Mouse (Mus musculus): ENCODE measurements around the gene Aqp2. TPM values are rescaled to one million over a fixed set of nuclear protein-coding genes. Genes with fewer than 3 reads are reported as not detected.

The Aqp2 gene
- polyA plus RNA-seq, 1 experiment from 2014 or later: not detected

DNA sequence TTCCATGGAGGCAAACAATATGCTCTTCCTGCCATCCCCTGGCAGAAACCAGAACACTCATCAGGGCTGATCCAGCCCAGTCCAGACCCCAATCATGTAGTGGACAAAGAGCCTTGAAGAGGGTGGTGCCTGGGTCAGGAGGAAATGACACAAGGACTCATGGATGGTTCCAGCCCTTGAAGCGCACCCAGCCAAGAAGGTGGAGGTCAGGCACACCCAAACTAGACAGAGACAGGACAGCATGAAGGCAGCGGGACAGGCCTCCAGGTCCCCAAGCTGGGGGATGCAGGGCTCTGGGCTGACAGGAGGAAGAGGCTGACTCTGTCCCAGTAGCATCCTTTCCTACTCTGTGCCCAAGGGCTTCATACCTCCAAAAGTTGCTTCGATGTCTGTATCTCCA is 7.7 kb downstream of the Aqp2 start:
- Histone ChIP-seq H3K4me1 (replicated peaks; ENCODE audit: control insufficient read depth, insufficient read depth, low read length) (peaks cover 30% of the 10 kb centered on the region), H3K9me3 (ENCODE audit: control insufficient read depth, low read length) (no peaks in the 10 kb centered on the region), H3K9ac (replicated peaks; ENCODE audit: low read depth, low read length) (no peak overlapping the region), H3K4me2 (ENCODE audit: low read length) (no peak overlapping the region), H3K36me3 (ENCODE audit: control insufficient read depth, insufficient read depth) (no peaks in the 10 kb centered on the region), H3K27ac (ENCODE audit: low read length) (no peak overlapping the region), H3K27me3 (replicated peaks; ENCODE audit: control insufficient read depth, insufficient read depth, low read length) (peaks cover 84% of the 10 kb centered on the region), H3K4me3 (replicated peaks; ENCODE audit: low read length) (no peak overlapping the region)
- no peak for ATAC-seq
- 89% methylated on average over 3 of the region's 3 CpGs for WGBS

DNA sequence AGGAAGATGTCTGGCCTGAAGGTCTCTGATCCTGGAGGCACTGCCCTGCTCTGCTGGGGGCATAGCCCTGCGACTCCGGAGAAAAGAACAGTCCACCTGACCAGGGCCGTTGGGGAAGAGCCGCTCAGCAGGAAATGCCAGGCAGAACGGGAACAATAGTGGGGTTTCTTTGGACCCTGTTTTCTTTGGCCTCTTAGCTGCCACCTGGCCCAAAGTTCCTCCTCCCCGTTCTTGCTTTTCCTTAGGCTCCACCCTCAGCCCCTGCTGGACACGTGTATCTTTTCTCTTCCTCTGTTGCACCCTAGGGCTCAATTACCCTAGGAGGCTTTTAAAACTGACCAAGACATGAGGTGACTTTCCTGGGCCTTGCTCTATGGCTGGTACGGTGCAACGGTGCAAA is 10.4 kb downstream of the Aqp2 start:
- Histone ChIP-seq H3K4me3 (replicated peaks; ENCODE audit: low read length) (no peak overlapping the region), H3K4me2 (ENCODE audit: low read length) (no peak overlapping the region), H3K9me3 (ENCODE audit: control insufficient read depth, low read length) (no peaks in the 10 kb centered on the region), H3K27me3 (replicated peaks; ENCODE audit: control insufficient read depth, insufficient read depth, low read length) (peaks cover 91% of the 10 kb centered on the region), H3K4me1 (replicated peaks; ENCODE audit: control insufficient read depth, insufficient read depth, low read length) (peaks cover 15% of the 10 kb centered on the region), H3K9ac (replicated peaks; ENCODE audit: low read depth, low read length) (no peak overlapping the region), H3K27ac (ENCODE audit: low read length) (no peak overlapping the region), H3K36me3 (ENCODE audit: control insufficient read depth, insufficient read depth) (no peaks in the 10 kb centered on the region)
- ATAC-seq: no peak
- WGBS: 2% methylated on average over 9 of the region's 9 CpGs

DNA sequence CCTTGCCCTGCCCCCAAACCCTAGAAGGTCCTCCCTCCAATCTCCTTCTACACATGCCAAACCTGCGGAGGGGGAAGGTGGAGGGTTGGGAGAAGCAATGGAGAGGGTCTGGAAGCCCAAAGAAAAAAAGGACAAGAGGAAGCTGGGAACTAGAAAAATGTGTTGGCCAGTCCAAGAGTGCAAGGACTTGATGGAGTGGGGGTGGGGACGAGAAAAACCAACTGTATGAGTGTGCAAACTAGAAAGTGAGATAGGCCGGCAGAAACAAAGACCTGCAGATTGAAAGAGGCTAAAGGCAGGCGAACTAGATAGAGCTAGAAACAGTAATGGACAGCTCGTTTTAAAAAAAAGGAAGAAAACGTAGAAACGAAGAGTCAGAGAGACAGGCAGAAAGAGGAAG is 10.8 kb downstream of the Aqp2 start:
- Histone ChIP-seq H3K4me2 (ENCODE audit: low read length) (no peak overlapping the region), H3K36me3 (ENCODE audit: control insufficient read depth, insufficient read depth) (no peaks in the 10 kb centered on the region), H3K4me1 (replicated peaks; ENCODE audit: control insufficient read depth, insufficient read depth, low read length) (peaks cover 10% of the 10 kb centered on the region), H3K9me3 (ENCODE audit: control insufficient read depth, low read length) (no peaks in the 10 kb centered on the region), H3K27ac (ENCODE audit: low read length) (no peak overlapping the region), H3K4me3 (replicated peaks; ENCODE audit: low read length) (no peak overlapping the region), H3K27me3 (replicated peaks; ENCODE audit: control insufficient read depth, insufficient read depth, low read length) (peaks cover 90% of the 10 kb centered on the region), H3K9ac (replicated peaks; ENCODE audit: low read depth, low read length) (no peak overlapping the region)
- WGBS: 16% methylated on average over 7 of the region's 7 CpGs
- ATAC-seq: no peak

DNA sequence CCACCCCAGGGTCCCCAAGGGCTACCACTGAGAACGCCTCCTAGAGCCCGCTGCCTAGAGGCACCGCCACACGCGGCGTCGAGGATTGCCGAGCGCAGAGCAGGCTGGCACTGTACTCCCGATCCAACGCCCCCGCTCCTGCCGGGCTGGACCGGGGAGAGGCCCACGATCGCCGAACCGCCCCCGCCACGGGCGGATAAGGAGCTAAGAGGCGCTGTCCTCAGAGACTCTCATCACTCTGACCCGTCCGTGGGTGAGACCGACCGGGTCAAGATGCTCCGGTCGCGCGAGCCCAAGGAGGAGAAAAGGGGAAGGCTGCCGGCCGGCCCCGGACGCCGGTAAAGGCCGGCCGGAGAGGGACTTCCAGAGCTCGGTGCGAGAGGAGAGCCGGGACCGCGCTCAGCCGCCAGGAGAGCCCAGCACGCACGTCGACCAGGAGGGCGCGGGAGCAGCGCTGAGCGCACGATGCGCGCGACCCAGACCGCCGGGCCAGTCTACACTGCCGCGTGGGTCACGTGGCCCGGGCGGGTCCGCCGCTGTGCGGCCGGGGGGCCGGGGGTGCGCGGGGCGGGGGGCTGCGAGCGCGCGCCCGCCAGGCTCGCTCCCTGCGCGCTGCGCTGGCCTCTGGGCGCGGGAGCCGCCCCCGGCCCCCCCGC is 11.7 kb downstream of the Aqp2 start, which contains the start of gene Aqp5:
Gene Aqp5 (plus strand): TSS at position 354 of the 656 bp plus-strand sequence.
- Histone ChIP-seq H3K4me3 (replicated peaks; ENCODE audit: low read length) (peak within 1 kb of the TSS; percentile 45), H3K9me3 (ENCODE audit: control insufficient read depth, low read length) (no peaks in the 10 kb centered on the region), H3K27me3 (replicated peaks; ENCODE audit: control insufficient read depth, insufficient read depth, low read length) (peaks cover 88% of the 10 kb centered on the region), H3K9ac (replicated peaks; ENCODE audit: low read depth, low read length) (peak within 1 kb of the TSS; percentile 32; the same call in 1 of the 2 replicates), H3K4me2 (ENCODE audit: low read length) (peak within 1 kb of the TSS; percentile 54), H3K36me3 (ENCODE audit: control insufficient read depth, insufficient read depth) (no peaks in the 10 kb centered on the region), H3K4me1 (replicated peaks; ENCODE audit: control insufficient read depth, insufficient read depth, low read length) (peaks cover 7% of the 10 kb centered on the region), H3K27ac (ENCODE audit: low read length) (no peak within 1 kb of the TSS)
- peak; percentile 66 for ATAC-seq
- WGBS: 1% methylated on average over 68 of the region's 83 CpGs

DNA sequence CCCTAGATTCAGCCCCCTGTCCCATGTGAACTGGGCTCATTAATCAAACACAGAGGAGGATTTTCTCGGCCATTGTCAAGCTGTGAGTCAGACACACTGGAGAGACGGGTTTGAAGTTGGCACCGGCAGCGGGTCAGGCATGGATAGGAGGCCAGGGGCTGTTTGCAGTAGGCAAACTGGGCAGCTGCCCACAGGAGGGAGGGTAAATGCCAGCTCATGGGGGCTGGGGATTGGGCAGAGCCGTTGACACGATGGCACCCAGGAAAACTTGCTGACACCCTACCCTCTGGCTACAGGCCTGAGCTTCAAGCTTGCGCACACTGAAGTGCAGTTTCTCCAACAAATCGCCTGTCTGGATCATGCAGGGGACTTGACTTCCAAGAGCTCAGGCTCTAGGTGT is 13.3 kb downstream of the Aqp2 start:
- no peak for ATAC-seq
- Histone ChIP-seq H3K36me3 (ENCODE audit: control insufficient read depth, insufficient read depth) (no peaks in the 10 kb centered on the region), H3K9ac (replicated peaks; ENCODE audit: low read depth, low read length) (no peak overlapping the region), H3K27ac (ENCODE audit: low read length) (no peak overlapping the region), H3K27me3 (replicated peaks; ENCODE audit: control insufficient read depth, insufficient read depth, low read length) (peaks cover 74% of the 10 kb centered on the region), H3K4me2 (ENCODE audit: low read length) (no peak overlapping the region), H3K4me1 (replicated peaks; ENCODE audit: control insufficient read depth, insufficient read depth, low read length) (peaks cover 12% of the 10 kb centered on the region), H3K9me3 (ENCODE audit: control insufficient read depth, low read length) (no peaks in the 10 kb centered on the region), H3K4me3 (replicated peaks; ENCODE audit: low read length) (no peak overlapping the region)
- WGBS: 44% methylated on average over 8 of the region's 8 CpGs

DNA sequence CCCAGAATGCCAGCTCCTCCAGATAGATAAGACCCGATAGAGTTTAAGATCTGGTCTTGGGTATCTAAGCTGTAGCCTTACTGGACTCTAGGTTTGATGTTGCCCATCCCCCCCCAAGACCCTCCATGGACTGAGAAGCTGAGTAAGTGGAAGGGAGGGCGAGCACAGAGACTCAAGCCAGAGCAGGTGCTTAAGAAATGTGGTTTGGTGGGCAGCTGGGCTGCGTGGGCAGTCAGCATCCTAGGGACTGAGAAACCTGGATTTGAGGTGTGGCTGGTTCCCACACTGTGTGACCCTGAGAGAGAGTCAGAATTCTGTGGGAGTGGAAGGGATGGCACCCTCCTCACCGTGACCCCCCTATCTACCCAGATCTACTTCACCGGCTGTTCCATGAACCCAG is 14.0 kb downstream of the Aqp2 start:
- no peaks in the 10 kb centered on the region for H3K36me3 ChIP-seq (ENCODE audit: control insufficient read depth, insufficient read depth)
- WGBS: 88% methylated on average over 5 of the region's 5 CpGs
- no peak overlapping the region for H3K4me3 ChIP-seq (replicated peaks; ENCODE audit: low read length)
- H3K9me3 ChIP-seq (ENCODE audit: control insufficient read depth, low read length): no peaks in the 10 kb centered on the region
- peaks cover 12% of the 10 kb centered on the region for H3K4me1 ChIP-seq (replicated peaks; ENCODE audit: control insufficient read depth, insufficient read depth, low read length)
- H3K9ac ChIP-seq (replicated peaks; ENCODE audit: low read depth, low read length): no peak overlapping the region
- no peak overlapping the region for H3K27ac ChIP-seq (ENCODE audit: low read length)
- no peak overlapping the region for H3K4me2 ChIP-seq (ENCODE audit: low read length)
- no peak for ATAC-seq
- H3K27me3 ChIP-seq (replicated peaks; ENCODE audit: control insufficient read depth, insufficient read depth, low read length): peaks cover 69% of the 10 kb centered on the region

DNA sequence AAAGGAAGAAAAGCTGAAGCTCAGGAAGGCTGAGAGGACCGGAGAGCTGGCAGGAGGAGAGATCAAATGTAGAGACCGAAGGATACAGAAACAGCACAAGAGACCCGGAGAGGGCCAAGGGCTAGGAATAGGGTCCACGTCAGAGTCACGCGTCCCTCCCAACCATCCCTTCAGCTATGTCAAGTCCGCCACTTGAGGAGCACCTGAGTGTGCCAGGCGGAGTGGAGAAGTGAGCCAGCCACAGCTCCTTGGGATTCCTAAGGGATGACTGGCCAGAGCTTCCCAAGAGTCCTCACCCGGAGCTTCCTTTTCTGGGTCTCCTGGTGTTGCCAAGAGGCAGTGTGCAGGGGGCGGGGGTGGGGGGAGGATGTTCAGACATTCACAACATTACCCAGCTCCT is 16.1 kb downstream of the Aqp2 start:
- H3K4me1 ChIP-seq (replicated peaks; ENCODE audit: control insufficient read depth, insufficient read depth, low read length): peaks cover 12% of the 10 kb centered on the region
- H3K27me3 ChIP-seq (replicated peaks; ENCODE audit: control insufficient read depth, insufficient read depth, low read length): peaks cover 49% of the 10 kb centered on the region
- no peak for ATAC-seq
- no peak overlapping the region for H3K9ac ChIP-seq (replicated peaks; ENCODE audit: low read depth, low read length)
- no peaks in the 10 kb centered on the region for H3K36me3 ChIP-seq (ENCODE audit: control insufficient read depth, insufficient read depth)
- no peaks in the 10 kb centered on the region for H3K9me3 ChIP-seq (ENCODE audit: control insufficient read depth, low read length)
- H3K4me2 ChIP-seq (ENCODE audit: low read length): no peak overlapping the region
- H3K4me3 ChIP-seq (replicated peaks; ENCODE audit: low read length): no peak overlapping the region
- H3K27ac ChIP-seq (ENCODE audit: low read length): no peak overlapping the region
- 81% methylated on average over 10 of the region's 10 CpGs for WGBS

DNA sequence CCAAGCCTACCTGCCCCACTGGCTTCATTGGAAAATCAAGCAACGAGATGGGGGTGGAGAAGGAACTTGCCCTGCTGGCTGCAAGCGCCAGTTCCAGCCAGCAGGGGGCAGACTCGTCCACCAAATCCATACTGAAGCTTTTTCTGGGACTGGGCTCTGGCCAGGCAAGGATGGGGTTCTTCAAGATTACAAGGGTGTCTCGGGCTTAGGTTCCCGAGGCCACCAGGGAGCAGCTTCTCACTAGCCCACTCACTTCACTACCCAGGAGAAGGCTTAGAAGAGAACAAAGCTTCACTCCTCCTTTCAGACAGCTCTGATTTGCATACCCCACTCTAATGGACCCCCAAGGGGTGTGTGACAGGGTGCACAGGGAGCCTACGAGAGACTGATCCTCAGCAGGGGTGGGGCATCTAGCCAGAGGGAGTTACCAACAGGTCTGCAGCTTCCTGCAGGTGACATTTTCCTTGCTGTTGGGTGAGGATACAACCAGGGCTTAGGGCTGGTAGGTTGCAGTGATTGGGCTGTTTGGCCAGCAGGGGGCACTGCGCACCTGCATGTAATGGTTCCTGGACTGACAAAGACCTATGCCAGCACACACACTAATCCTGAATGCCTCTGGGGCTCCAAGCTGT is 17.3 kb downstream of the Aqp2 start:
- Histone ChIP-seq H3K4me2 (ENCODE audit: low read length) (peak overlapping the region; percentile 30), H3K9me3 (ENCODE audit: control insufficient read depth, low read length) (no peaks in the 10 kb centered on the region), H3K4me1 (replicated peaks; ENCODE audit: control insufficient read depth, insufficient read depth, low read length) (peaks cover 8% of the 10 kb centered on the region), H3K9ac (replicated peaks; ENCODE audit: low read depth, low read length) (peak overlapping the region; percentile 45), H3K4me3 (replicated peaks; ENCODE audit: low read length) (no peak overlapping the region), H3K27me3 (replicated peaks; ENCODE audit: control insufficient read depth, insufficient read depth, low read length) (peaks cover 40% of the 10 kb centered on the region), H3K36me3 (ENCODE audit: control insufficient read depth, insufficient read depth) (no peaks in the 10 kb centered on the region), H3K27ac (ENCODE audit: low read length) (peak overlapping the region; percentile 51; the same call in 1 of the 2 replicates)
- WGBS: 0% methylated on average over 7 of the region's 7 CpGs
- peak; percentile 95 for ATAC-seq

DNA sequence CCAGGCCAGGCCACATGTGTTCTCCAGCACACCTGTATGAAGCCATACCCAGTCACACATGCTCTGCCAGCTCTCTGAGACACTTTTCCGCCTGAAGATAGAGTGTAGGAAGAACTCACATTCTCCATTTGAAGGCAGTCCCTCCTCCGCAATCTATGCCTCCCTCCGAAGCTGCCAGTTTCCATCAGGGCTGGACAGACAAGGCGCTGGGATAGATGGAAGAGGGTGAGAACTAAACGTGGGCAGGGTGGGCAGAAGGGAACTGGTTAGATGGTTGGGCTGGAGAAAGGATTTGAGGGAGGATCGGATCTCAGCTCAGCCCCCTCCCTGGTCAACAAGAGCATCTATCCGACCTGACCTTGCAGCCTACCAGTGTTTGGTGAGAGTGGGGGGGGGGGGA is 18.0 kb downstream of the Aqp2 start:
- Histone ChIP-seq H3K4me3 (replicated peaks; ENCODE audit: low read length) (no peak overlapping the region), H3K4me1 (replicated peaks; ENCODE audit: control insufficient read depth, insufficient read depth, low read length) (peaks cover 12% of the 10 kb centered on the region), H3K9ac (replicated peaks; ENCODE audit: low read depth, low read length) (no peak overlapping the region), H3K4me2 (ENCODE audit: low read length) (no peak overlapping the region), H3K27ac (ENCODE audit: low read length) (no peak overlapping the region), H3K36me3 (ENCODE audit: control insufficient read depth, insufficient read depth) (no peaks in the 10 kb centered on the region), H3K9me3 (ENCODE audit: control insufficient read depth, low read length) (no peaks in the 10 kb centered on the region), H3K27me3 (replicated peaks; ENCODE audit: control insufficient read depth, insufficient read depth, low read length) (peaks cover 33% of the 10 kb centered on the region)
- no peak for ATAC-seq
- WGBS: 55% methylated on average over 7 of the region's 7 CpGs

All from forebrain, embryonic 16.5 days (tissue).